Mouse (Mus musculus): ENCODE measurements around the gene Gzmk.
"Not testable (repeated sequence)": the region's sequence is repeated elsewhere in the genome, so short reads cannot be mapped to it uniquely, and the experiment has no call there.

Gene Gzmk

GRCm38 (mm10) chr13:113225811-113226210, at the start of gene Gzmk:
Gzmk (minus strand) TSS chr13:113225908.
- no peak for DNase-seq (ENCODE audit: low spot score)

DNA sequence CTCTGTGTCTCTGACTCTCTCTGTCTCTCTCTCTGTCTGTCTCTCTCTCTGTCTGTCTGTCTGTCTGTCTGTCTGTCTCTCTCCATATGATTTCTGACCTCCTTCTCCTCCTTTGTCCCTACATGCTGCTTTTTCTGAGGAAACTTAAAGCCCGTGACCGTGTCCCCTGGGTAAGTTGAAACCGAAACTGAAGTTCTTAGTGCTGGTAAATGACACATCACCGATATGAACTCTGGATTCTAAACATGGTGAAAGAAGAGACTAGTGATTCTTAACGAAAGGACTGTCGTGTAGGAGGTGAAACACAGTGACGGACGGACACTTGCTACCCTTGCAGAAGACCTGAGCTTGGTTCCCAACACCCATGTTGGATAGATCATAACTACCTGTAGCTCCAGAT, 45.5 kb upstream of the Gzmk start:
- no peak for DNase-seq (ENCODE audit: low spot score)

GRCm38 (mm10) chr13:113269777-113270776, 44.4 kb upstream of the Gzmk start:
- peak; percentile 80 for DNase-seq (ENCODE audit: low spot score)

- DNase-seq (ENCODE audit: low spot score) = no peak
These were observed 41.5 kb upstream of the Gzmk start for GRCm38 (mm10) chr13:113267204-113267603.

DNA sequence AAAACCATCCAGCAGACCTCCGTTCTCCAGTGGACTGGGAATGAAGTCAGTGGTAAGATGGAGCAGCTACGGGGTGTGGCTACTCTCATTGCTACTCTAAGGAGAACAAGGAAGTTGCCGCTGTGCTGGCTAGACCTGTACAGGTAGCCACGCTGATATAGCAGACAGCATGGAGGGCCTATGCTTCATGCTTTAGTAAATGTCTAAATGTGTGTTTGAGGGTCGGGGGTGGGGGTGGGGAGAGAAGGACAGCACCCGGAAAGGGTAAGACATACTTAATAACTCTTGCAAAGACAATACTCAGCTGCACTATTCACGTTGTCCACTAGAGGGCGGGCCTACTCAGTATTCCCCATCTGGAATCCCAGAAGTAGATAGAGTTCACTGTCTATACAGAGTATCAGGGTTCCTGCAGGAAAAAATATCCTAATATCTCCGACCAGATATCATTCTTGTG, 40.8 kb upstream of the Gzmk start:
- peak; percentile 81 for DNase-seq (ENCODE audit: low spot score)

- DNase-seq (ENCODE audit: low spot score) = peak; percentile 60
These were observed 39.5 kb upstream of the Gzmk start for GRCm38 (mm10) chr13:113265257-113265656.

DNA sequence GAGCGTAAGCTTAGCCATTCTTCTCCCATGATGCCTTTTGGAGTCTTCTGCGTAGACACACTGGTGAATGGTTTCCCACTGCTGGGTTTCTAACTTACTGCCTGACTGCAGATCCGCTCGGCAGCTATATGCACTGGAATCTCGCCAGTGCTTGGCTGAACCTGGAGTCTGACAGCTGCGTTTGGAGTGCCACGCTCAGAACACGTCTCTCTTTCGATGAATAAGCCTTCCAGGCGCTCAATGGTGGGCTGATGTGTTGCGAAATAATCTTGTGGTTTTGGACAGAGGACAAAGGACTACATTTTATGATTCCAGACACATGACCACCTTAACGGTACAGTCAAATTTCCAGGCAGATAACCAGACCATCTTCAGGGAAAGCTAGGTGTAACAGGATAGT, 37.1 kb upstream of the Gzmk start:
- DNase-seq (ENCODE audit: low spot score) = no peak

GRCm38 (mm10) chr13:113259237-113259636, 33.5 kb upstream of the Gzmk start:
- DNase-seq (ENCODE audit: low spot score) = no peak

DNA sequence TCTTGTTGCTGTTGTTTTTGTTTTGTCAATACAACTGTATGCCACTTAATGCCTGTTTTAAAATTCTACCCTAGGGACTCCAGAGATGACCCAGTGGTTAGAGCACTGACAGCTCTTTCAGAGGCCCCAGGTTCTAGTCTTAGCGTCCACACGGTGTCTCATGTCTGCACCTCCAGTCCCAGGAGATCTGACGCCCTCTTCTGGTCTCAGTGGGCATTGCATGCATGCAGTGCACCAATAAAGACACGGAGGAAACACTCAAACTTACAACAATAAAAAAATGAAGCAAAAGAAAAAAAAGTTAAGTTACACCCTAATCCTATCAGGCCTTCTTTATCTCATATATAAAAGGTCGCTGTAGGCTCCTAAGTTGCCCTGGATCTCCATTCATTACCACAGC, 31.5 kb upstream of the Gzmk start:
- no peak for DNase-seq (ENCODE audit: low spot score)

- no peak for DNase-seq (ENCODE audit: low spot score)
These were observed 31.1 kb upstream of the Gzmk start for GRCm38 (mm10) chr13:113256766-113257165.

GRCm38 (mm10) chr13:113252580-113252979, 26.9 kb upstream of the Gzmk start:
- not testable (repeated sequence) for DNase-seq (ENCODE audit: low spot score)

DNA sequence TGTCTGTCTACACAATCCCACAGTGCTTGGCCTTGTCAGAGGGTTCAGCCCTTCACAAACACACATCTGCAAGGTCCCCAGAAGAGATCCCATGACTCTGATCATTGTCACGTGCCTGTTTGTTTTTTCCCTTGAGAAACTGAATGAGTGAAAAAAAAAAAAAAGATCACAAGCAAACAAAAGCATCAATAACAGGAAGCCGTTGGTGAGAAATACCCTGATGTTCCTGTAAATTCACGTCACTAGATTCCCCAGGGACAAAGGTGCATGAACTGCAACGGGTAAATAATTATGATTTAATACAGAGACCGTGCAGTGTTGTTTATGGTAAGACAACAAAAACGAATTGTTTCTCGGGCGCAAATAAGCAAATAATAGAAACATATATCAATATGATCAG, 19.3 kb upstream of the Gzmk start:
- no peak for DNase-seq (ENCODE audit: low spot score)

GRCm38 (mm10) chr13:113242129-113242528, 16.4 kb upstream of the Gzmk start:
- no peak for DNase-seq (ENCODE audit: low spot score)

GRCm38 (mm10) chr13:113227666-113228463, 2.2 kb upstream of the Gzmk start:
- no peak for DNase-seq (ENCODE audit: low spot score)

DNA sequence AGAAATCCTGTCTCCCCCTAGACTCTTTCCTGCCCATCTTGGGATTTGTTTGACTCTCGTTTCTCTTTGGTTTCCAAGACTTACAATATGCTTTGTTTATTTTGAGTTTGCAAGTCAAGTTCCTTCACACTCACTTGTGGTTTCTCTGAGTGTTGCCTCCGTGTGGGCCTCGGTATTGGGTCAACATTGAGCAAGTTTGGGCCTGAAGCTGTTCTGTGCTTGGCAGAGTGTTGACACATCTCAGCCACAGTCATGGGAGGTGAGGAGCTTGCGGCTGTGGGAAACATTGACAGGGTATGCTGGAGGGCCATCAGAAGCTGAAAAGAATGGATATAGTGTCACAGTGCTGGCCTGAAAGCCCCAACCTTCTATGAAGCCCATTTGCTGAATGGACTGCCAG, 1.4 kb upstream of the Gzmk start:
- peak; percentile 16 for DNase-seq (ENCODE audit: low spot score)

DNA sequence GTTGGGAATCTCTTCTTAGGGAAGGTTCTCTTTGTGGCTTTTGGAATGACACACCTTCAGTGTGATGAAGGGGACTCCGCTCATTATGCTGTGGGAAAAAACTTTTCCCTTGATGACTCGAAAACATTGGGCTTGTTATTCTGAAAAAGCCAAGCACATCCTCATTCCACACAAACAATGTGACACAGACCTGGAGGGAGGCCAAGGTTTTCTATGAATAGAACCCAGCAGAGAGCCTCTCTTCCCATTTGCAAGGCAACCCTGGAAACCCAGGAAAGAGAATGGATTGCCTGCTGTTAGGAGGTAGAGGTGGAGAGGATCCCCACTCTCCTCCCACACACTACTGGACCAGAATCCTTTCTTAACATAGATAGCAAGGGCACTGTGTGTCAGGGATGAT, 1.6 kb downstream of the Gzmk start:
- DNase-seq (ENCODE audit: low spot score) = peak; percentile 58

GRCm38 (mm10) chr13:113221851-113222250, 3.9 kb downstream of the Gzmk start:
- DNase-seq (ENCODE audit: low spot score) = no peak

DNA sequence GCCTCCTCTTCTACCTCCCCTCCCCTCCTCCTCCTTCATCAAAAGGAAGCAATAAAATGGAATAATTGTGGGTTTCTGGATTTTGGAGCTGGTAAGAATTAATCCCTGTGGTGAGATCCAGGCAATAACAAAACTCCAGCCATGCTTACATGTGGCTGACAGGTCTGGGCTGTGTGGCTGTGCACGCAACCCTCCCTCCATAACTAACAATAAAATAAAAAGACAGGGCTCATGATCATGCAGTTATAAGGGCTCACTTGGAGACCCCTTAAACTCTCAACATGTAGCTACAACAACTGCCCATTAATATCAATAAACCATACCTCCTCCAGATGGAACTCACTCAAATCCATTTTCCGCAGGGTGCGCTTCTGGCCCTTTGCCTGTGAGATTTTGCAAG, 11.8 kb downstream of the Gzmk start:
- DNase-seq (ENCODE audit: low spot score) = no peak

- DNase-seq (ENCODE audit: low spot score) = no peak
These were observed 13.3 kb downstream of the Gzmk start for GRCm38 (mm10) chr13:113212401-113212800.

- DNase-seq (ENCODE audit: low spot score) = no peak
These were observed 14.4 kb downstream of the Gzmk start for GRCm38 (mm10) chr13:113211345-113211744.

DNA sequence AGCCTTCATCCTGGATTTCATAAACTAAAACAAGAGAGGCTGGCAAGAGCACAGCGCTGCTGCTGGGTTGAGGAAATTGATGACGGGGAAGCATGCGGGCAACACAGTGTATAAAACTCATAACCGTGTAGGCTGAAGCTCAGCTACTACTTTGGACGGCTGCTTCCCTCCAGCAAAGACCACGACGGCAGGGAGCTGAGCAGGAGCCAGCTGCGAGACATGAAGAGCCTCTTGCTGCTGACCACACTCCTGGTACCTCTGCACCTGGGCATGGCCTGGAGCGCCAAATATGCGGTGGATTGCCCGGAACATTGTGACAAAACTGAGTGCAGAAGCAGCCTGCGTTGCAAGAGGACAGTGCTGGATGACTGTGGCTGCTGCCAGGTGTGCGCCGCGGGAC, 16.1 kb downstream of the Gzmk start, which contains the start of gene Esm1:
Esm1 (plus strand) TSS at position 36 of the 400 bp plus-strand sequence.
- DNase-seq (ENCODE audit: low spot score) = no peak

DNA sequence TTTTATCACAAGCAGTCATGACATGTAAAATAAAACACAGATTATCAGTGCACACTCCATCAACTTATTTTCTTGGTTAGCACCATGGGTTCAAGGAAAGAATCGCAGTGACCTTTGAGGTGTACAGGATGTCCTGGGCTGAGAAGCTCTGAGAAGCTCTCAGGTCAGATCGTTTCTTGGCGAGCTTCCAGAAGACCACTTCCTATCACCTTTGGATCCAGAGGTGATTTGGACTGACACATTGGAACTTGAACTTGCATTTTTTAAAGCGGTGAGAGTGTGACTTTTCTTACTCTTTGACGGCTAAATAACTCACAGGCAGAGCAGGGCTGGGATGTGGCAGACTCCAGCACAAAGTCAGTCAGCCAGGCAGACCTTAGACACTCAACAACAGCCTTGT, 20.4 kb downstream of the Gzmk start:
- DNase-seq (ENCODE audit: low spot score) = no peak

GRCm38 (mm10) chr13:113203146-113203545, 22.6 kb downstream of the Gzmk start:
- DNase-seq (ENCODE audit: low spot score) = no peak
